Mouse (Mus musculus) testis, adult 2 months (tissue): ENCODE data around the gene Wscd1. TPM values are rescaled to one million over a fixed set of nuclear protein-coding genes. Genes with fewer than 3 reads are reported as not detected.
"Not testable (repeated sequence)": the region's sequence is repeated elsewhere in the genome, so short reads cannot be mapped to it uniquely, and the experiment has no call there.

Source experiments
- H3K27ac ChIP-seq: fragments of 200-500 bp; 2 replicates; pipeline ENCODE4 v1.5.1; 2012; ENCODE audit warnings: low read depth, low read length; ENCODE audit not compliant: control insufficient read depth, insufficient read depth
- H3K27me3 ChIP-seq: fragments of 200-500 bp; 2 replicates; pipeline ENCODE4 v1.6.1; 2012; ENCODE audit warnings: mild to moderate bottlenecking, low read length, moderate library complexity; ENCODE audit not compliant: control insufficient read depth, insufficient read depth
- H3K36me3 ChIP-seq: fragments of 200-500 bp; 2 replicates; pipeline ENCODE4 v1.6.1; 2012; ENCODE audit warnings: mild to moderate bottlenecking, low read length; ENCODE audit not compliant: control insufficient read depth, insufficient read depth
- H3K4me1 ChIP-seq: fragments of 200-500 bp; 2 replicates; pipeline ENCODE4 v1.6.1; 2012; ENCODE audit warnings: low read length; ENCODE audit not compliant: control insufficient read depth, insufficient read depth
- H3K4me3 ChIP-seq: fragments of 200-500 bp; 2 replicates; pipeline ENCODE4 v1.5.1; 2012; ENCODE audit warnings: low read depth, mild to moderate bottlenecking, low read length, moderate library complexity, mixed read lengths; ENCODE audit not compliant: control insufficient read depth
- CTCF ChIP-seq: fragments of 200-500 bp; IDR thresholded peaks from 2 replicates; pipeline ENCODE4 v1.5.1; 2012; ENCODE audit warnings: low read depth, mild to moderate bottlenecking, inconsistent platforms, low read length, moderate library complexity; ENCODE audit not compliant: control insufficient read depth, insufficient read depth, insufficient replicate concordance
- POLR2A ChIP-seq: fragments of 200-500 bp; IDR thresholded peaks from 2 replicates; pipeline ENCODE4 v1.6.1; 2012; ENCODE audit warnings: low read depth, mild to moderate bottlenecking, inconsistent platforms, low read length, moderate library complexity; ENCODE audit not compliant: control insufficient read depth
- polyA plus RNA-seq: library from polyadenylated mRNA; depleted of rRNA; stranded (reverse); fragments of >200 nt; gene quantifications from 2 replicates; pipeline ENCODE4 v1.2.3, GENCODE M21; 2012

The Wscd1 gene
- polyA plus RNA-seq, 1 experiment, result 0.33 TPM

DNA sequence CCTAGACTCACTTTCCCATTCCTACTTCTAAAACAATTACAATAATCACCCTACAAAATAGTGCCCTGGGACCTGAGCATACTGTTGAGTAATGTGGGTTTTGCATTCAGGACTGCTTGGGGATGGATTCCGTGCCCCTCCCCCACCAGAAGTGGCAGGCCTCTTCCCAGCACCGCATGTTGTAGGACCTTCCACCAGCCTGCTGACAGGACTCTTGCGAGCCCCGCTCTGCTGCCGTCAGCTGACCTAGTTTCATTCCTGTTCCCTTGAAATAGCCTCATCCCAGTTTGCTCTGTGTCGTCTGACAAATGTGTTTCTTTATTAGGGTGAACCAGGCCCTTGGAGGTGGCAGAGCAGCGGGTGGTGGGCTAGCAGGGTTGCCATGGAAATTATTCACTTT lies 64.8 kb downstream of the Wscd1 start:
- H3K27ac ChIP-seq, result no peak overlapping the region
- no peak for TF ChIP-seq POLR2A
- peaks cover 3% of the 10 kb centered on the region for H3K4me1 ChIP-seq
- H3K36me3 ChIP-seq, result no peaks in the 10 kb centered on the region
- H3K27me3 ChIP-seq, result no peaks in the 10 kb centered on the region
- no peak overlapping the region for H3K4me3 ChIP-seq

DNA sequence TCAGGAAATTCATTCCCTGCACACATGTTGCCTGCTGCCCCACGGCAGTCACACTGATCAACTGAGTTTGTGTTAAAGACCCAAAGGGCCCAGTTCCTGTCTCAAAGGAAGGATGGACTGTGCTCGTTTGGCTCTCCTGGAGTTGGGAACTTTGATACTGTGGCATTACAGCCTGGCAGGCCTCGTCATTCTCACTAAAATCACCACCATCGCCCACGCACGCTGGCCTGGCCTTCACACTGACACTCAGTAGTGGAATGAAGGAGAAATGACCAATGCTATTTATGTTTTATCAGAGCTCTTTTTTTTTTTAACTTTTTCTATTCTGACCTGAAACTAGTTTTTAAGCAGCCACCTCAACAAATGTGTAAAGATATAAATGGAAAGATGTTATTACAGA lies 65.6 kb downstream of the Wscd1 start:
- H3K27me3 ChIP-seq, result no peaks in the 10 kb centered on the region
- TF ChIP-seq POLR2A, result no peak
- no peak for TF ChIP-seq CTCF
- H3K27ac ChIP-seq, result no peak overlapping the region
- H3K4me1 ChIP-seq, result peaks cover 3% of the 10 kb centered on the region
- H3K4me3 ChIP-seq, result no peak overlapping the region
- H3K36me3 ChIP-seq, result no peaks in the 10 kb centered on the region

DNA sequence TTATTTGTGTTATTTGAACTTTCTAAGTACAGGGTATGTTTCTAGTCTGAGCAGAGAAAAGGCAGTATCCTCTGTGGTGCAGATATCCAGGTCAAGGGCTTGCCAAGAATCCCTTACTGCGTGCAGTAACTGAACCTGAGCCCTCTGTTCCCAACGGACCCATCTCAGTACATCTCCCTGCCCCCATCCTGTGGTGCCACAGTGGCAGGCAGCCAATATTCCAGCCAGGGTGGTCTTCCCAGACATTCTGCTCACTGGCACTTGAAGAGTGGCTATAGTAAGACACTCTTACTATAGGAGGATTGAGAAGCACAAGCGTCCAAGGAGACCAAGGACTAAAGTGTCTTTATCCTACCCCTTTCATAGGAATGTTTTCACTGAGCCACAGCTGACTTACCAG lies 67.2 kb downstream of the Wscd1 start:
- Histone ChIP-seq H3K27me3 (no peaks in the 10 kb centered on the region), H3K4me3 (no peak overlapping the region), H3K4me1 (peaks cover 9% of the 10 kb centered on the region), H3K27ac (no peak overlapping the region), H3K36me3 (no peaks in the 10 kb centered on the region)
- TF ChIP-seq CTCF (no peak), POLR2A (no peak)

DNA sequence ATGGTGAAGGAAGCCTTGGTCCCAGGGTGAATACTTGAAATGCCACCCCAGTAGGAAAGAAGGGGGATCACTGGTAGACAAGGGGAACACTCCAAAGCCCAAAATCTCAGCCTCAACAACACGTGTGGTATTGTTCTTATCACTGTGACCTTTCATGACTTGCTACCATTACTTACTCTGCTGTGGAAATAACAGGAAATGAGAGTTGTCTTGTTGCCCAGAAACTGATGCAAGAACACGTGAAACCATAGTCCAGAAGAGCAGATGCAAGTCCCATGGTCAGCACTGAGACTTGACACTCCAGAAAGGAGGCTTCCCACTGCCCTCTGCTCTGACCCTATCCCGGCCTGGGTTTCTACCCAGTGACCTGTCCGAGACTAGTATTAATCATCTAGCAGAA lies 67.6 kb downstream of the Wscd1 start:
- no peak for TF ChIP-seq POLR2A
- H3K4me3 ChIP-seq, result no peak overlapping the region
- peaks cover 9% of the 10 kb centered on the region for H3K4me1 ChIP-seq
- H3K27me3 ChIP-seq, result no peaks in the 10 kb centered on the region
- no peaks in the 10 kb centered on the region for H3K36me3 ChIP-seq
- H3K27ac ChIP-seq, result no peak overlapping the region

DNA sequence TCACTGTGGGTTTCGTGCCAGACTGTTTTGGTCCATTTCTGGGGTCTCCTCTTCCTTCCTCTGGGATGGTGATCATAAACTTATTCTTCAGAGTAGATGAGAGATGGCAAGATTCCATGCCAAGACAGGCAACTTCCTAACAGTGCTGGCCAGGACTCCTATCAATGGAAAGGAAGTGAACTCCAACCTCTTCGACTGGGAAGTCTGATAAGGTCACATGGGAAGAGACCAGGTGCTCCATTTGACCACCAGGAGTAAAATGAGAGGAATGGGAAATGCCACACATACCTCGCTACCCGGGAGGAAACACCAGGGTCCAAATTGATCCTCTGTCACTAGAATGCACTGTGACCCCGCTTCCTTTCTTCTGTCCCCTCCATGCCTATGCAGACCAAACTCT lies 68.4 kb downstream of the Wscd1 start:
- TF ChIP-seq POLR2A (no peak), CTCF (no peak)
- no peak overlapping the region for H3K4me3 ChIP-seq
- H3K27me3 ChIP-seq, result no peaks in the 10 kb centered on the region
- no peak overlapping the region for H3K27ac ChIP-seq
- no peaks in the 10 kb centered on the region for H3K36me3 ChIP-seq
- peaks cover 9% of the 10 kb centered on the region for H3K4me1 ChIP-seq

DNA sequence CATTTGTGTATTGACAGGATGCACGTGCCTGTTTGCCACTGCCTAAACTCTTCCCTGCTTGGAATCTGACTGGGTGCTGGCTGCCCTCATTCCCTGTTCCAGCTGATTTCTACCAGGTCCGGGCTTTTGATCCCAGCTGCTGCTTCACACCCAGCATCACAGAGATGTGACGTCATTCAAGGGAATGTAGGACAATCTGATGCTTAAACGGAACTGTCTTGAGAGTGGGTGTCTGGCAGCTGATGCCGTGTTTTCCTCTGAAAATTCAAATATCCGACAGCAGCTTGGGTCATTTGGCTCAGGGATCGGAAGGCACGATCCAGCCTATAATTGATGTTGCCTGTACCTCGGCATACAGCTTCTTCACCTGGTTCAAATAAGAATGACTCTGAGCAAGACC lies 70.2 kb downstream of the Wscd1 start:
- Histone ChIP-seq H3K27ac (no peak overlapping the region), H3K4me1 (peaks cover 9% of the 10 kb centered on the region), H3K36me3 (no peaks in the 10 kb centered on the region), H3K4me3 (no peak overlapping the region), H3K27me3 (no peaks in the 10 kb centered on the region)
- TF ChIP-seq CTCF (no peak), POLR2A (no peak)

DNA sequence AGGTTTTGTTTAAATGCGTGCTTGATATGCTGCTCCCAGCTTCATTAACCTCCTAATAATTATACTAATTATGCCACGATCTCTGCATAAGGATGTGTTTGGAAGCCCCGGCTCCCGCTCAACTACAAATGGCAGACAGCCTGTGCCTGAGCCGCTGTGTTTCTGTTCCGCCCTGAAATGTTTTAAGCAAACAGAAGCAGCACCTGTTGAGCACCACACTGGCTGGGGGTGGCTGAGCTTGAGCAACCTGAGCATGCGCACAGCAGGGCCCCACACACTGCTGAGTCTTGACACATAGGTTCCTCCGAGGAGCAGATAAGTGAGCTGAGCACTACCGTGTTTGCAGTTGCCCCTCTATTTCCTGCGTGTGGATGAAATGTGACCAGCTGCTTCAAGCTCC lies 71.1 kb downstream of the Wscd1 start:
- H3K27me3 ChIP-seq, result no peaks in the 10 kb centered on the region
- no peak overlapping the region for H3K27ac ChIP-seq
- TF ChIP-seq POLR2A (no peak), CTCF (no peak)
- peaks cover 9% of the 10 kb centered on the region for H3K4me1 ChIP-seq
- H3K4me3 ChIP-seq, result no peak overlapping the region
- no peaks in the 10 kb centered on the region for H3K36me3 ChIP-seq

DNA sequence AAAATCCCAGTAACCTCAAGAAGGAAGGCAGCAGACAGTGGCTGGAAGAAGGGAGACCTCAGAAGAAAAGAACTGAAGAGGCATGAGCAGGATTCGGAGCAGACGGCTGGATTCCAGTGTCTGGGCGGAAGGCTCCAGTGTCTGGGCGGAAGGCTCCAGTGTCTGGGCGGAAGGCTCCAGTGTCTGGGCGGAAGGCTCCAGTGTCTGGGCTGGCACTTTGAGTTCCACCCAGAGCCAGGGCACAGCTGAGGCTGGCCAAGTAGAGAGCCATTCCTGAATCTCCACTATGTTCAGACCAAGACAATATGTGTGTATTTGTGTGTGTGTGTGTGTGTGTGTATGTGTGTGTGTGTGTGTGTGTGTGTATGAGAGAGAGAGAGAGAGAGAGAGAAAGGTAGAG lies 71.8 kb downstream of the Wscd1 start:
- not testable (repeated sequence) for H3K36me3 ChIP-seq, H3K4me1 ChIP-seq, H3K27ac ChIP-seq, H3K27me3 ChIP-seq
- H3K4me3 ChIP-seq, result peak overlapping the region; percentile 17; the same call in 1 of the 2 replicates
